Mouse (Mus musculus): ENCODE results near the gene Mknk2. TPM values are rescaled to one million over a fixed set of nuclear protein-coding genes. Genes with fewer than 3 reads are reported as not detected.

The Mknk2 gene
- polyA plus RNA-seq, 1 experiment from 2014 or later = 47.0 TPM

GRCm38 (mm10) chr10:80661149-80661548, 16.8 kb downstream of the Mknk2 start:
- H3K27ac ChIP-seq (ENCODE audit: low read depth, low read length) = no peak overlapping the region
- WGBS = 36% methylated on average over 5 of the region's 5 CpGs
- no peak overlapping the region for H3K4me2 ChIP-seq (replicated peaks; ENCODE audit: low read depth, low read length)
- H3K4me1 ChIP-seq (replicated peaks; ENCODE audit: control insufficient read depth, insufficient read depth, low read length) = no peaks in the 10 kb centered on the region
- no peak overlapping the region for H3K9ac ChIP-seq (ENCODE audit: low read depth, low read length)
- H3K4me3 ChIP-seq (ENCODE audit: low read depth, low read length) = no peak overlapping the region
- H3K9me3 ChIP-seq (ENCODE audit: control insufficient read depth, low read length) = no peaks in the 10 kb centered on the region
- no peak for ATAC-seq (ENCODE audit: low FRiP score)
- no peaks in the 10 kb centered on the region for H3K27me3 ChIP-seq (ENCODE audit: control insufficient read depth, insufficient read depth, low read length)
- no peaks in the 10 kb centered on the region for H3K36me3 ChIP-seq (ENCODE audit: control insufficient read depth, insufficient read depth, low read length)
- peak; percentile 69 for DNase-seq (ENCODE audit: low spot score)

GRCm38 (mm10) chr10:80659213-80659612, 18.7 kb downstream of the Mknk2 start:
- peak; percentile 86 for DNase-seq (ENCODE audit: low spot score)
- H3K4me3 ChIP-seq (ENCODE audit: low read depth, low read length) = no peak overlapping the region
- H3K9me3 ChIP-seq (ENCODE audit: control insufficient read depth, low read length) = no peaks in the 10 kb centered on the region
- no peaks in the 10 kb centered on the region for H3K36me3 ChIP-seq (ENCODE audit: control insufficient read depth, insufficient read depth, low read length)
- H3K4me1 ChIP-seq (replicated peaks; ENCODE audit: control insufficient read depth, insufficient read depth, low read length) = peaks cover 8% of the 10 kb centered on the region; the same call in 1 of the 2 replicates
- no peak overlapping the region for H3K9ac ChIP-seq (ENCODE audit: low read depth, low read length)
- no peaks in the 10 kb centered on the region for H3K27me3 ChIP-seq (ENCODE audit: control insufficient read depth, insufficient read depth, low read length)
- no peak for ATAC-seq (ENCODE audit: low FRiP score)
- 18% methylated on average over 10 of the region's 10 CpGs for WGBS
- no peak overlapping the region for H3K27ac ChIP-seq (ENCODE audit: low read depth, low read length)
- no peak overlapping the region for H3K4me2 ChIP-seq (replicated peaks; ENCODE audit: low read depth, low read length)

GRCm38 (mm10) chr10:80658841-80659202, 19.1 kb downstream of the Mknk2 start:
- Histone ChIP-seq H3K4me1 (replicated peaks; ENCODE audit: control insufficient read depth, insufficient read depth, low read length) (peaks cover 8% of the 10 kb centered on the region; the same call in 1 of the 2 replicates), H3K4me2 (replicated peaks; ENCODE audit: low read depth, low read length) (no peak overlapping the region), H3K27ac (ENCODE audit: low read depth, low read length) (no peak overlapping the region), H3K4me3 (ENCODE audit: low read depth, low read length) (no peak overlapping the region), H3K36me3 (ENCODE audit: control insufficient read depth, insufficient read depth, low read length) (no peaks in the 10 kb centered on the region), H3K9me3 (ENCODE audit: control insufficient read depth, low read length) (no peaks in the 10 kb centered on the region), H3K9ac (ENCODE audit: low read depth, low read length) (no peak overlapping the region), H3K27me3 (ENCODE audit: control insufficient read depth, insufficient read depth, low read length) (no peaks in the 10 kb centered on the region)
- ATAC-seq (ENCODE audit: low FRiP score) (no peak), DNase-seq (ENCODE audit: low spot score) (no peak)
- 72% methylated on average over 4 of the region's 4 CpGs for WGBS

- no peak overlapping the region for H3K27ac ChIP-seq (ENCODE audit: low read depth, low read length)
Measured at GRCm38 (mm10) chr10:80658194-80658840, 19.6 kb downstream of the Mknk2 start.

GRCm38 (mm10) chr10:80656863-80657623, 20.9 kb downstream of the Mknk2 start, which contains the start of gene Btbd2:
Gene Btbd2 (minus strand): TSS chr10:80657071.
- no peaks in the 10 kb centered on the region for H3K9me3 ChIP-seq (ENCODE audit: control insufficient read depth, low read length)
- H3K27ac ChIP-seq (ENCODE audit: low read depth, low read length) = peak within 1 kb of the TSS; percentile 80
- 22% methylated on average over 14 of the region's 15 CpGs for WGBS
- ATAC-seq (ENCODE audit: low FRiP score) (peak; percentile 52; the same call in 1 of the 2 replicates), DNase-seq (ENCODE audit: low spot score) (no peak)
- H3K4me3 ChIP-seq (ENCODE audit: low read depth, low read length) = peak within 1 kb of the TSS; percentile 93
- peak within 1 kb of the TSS; percentile 95 for H3K9ac ChIP-seq (ENCODE audit: low read depth, low read length)
- H3K4me1 ChIP-seq (replicated peaks; ENCODE audit: control insufficient read depth, insufficient read depth, low read length) = peaks cover 8% of the 10 kb centered on the region; the same call in 1 of the 2 replicates
- H3K4me2 ChIP-seq (replicated peaks; ENCODE audit: low read depth, low read length) = peak within 1 kb of the TSS; percentile 91
- no peaks in the 10 kb centered on the region for H3K36me3 ChIP-seq (ENCODE audit: control insufficient read depth, insufficient read depth, low read length)
- H3K27me3 ChIP-seq (ENCODE audit: control insufficient read depth, insufficient read depth, low read length) = no peaks in the 10 kb centered on the region

More at GRCm38 (mm10) chr10:80658194-80658840, 19.6 kb downstream of the Mknk2 start:
- ATAC-seq (ENCODE audit: low FRiP score) (no peak), DNase-seq (ENCODE audit: low spot score) (no peak)
- Histone ChIP-seq H3K36me3 (ENCODE audit: control insufficient read depth, insufficient read depth, low read length) (no peaks in the 10 kb centered on the region), H3K4me3 (ENCODE audit: low read depth, low read length) (no peak overlapping the region), H3K4me2 (replicated peaks; ENCODE audit: low read depth, low read length) (no peak overlapping the region), H3K27me3 (ENCODE audit: control insufficient read depth, insufficient read depth, low read length) (no peaks in the 10 kb centered on the region), H3K9me3 (ENCODE audit: control insufficient read depth, low read length) (no peaks in the 10 kb centered on the region), H3K4me1 (replicated peaks; ENCODE audit: control insufficient read depth, insufficient read depth, low read length) (peaks cover 8% of the 10 kb centered on the region; the same call in 1 of the 2 replicates), H3K9ac (ENCODE audit: low read depth, low read length) (no peak overlapping the region)
- 90% methylated on average over 14 of the region's 14 CpGs for WGBS

- under 1% methylated on average over 67 of the region's 72 CpGs for WGBS
- Histone ChIP-seq H3K4me2 (replicated peaks; ENCODE audit: low read depth, low read length) (peak overlapping the region; percentile 91), H3K9ac (ENCODE audit: low read depth, low read length) (peak overlapping the region; percentile 95), H3K4me3 (ENCODE audit: low read depth, low read length) (peak overlapping the region; percentile 93), H3K4me1 (replicated peaks; ENCODE audit: control insufficient read depth, insufficient read depth, low read length) (peaks cover 8% of the 10 kb centered on the region; the same call in 1 of the 2 replicates), H3K27me3 (ENCODE audit: control insufficient read depth, insufficient read depth, low read length) (no peaks in the 10 kb centered on the region), H3K36me3 (ENCODE audit: control insufficient read depth, insufficient read depth, low read length) (no peaks in the 10 kb centered on the region), H3K27ac (ENCODE audit: low read depth, low read length) (peak overlapping the region; percentile 80), H3K9me3 (ENCODE audit: control insufficient read depth, low read length) (no peaks in the 10 kb centered on the region)
- ATAC-seq (ENCODE audit: low FRiP score) (peak; percentile 84), DNase-seq (ENCODE audit: low spot score) (peak; percentile 100)
Measured at GRCm38 (mm10) chr10:80656130-80656862, 21.6 kb downstream of the Mknk2 start.

GRCm38 (mm10) chr10:80655406-80656129, 22.3 kb downstream of the Mknk2 start:
- Histone ChIP-seq H3K4me3 (ENCODE audit: low read depth, low read length) (peak overlapping the region; percentile 93), H3K4me2 (replicated peaks; ENCODE audit: low read depth, low read length) (peak overlapping the region; percentile 91), H3K27me3 (ENCODE audit: control insufficient read depth, insufficient read depth, low read length) (no peaks in the 10 kb centered on the region), H3K9ac (ENCODE audit: low read depth, low read length) (peak overlapping the region; percentile 95), H3K27ac (ENCODE audit: low read depth, low read length) (peak overlapping the region; percentile 80), H3K4me1 (replicated peaks; ENCODE audit: control insufficient read depth, insufficient read depth, low read length) (peaks cover 8% of the 10 kb centered on the region; the same call in 1 of the 2 replicates), H3K9me3 (ENCODE audit: control insufficient read depth, low read length) (no peaks in the 10 kb centered on the region), H3K36me3 (ENCODE audit: control insufficient read depth, insufficient read depth, low read length) (no peaks in the 10 kb centered on the region)
- DNase-seq (ENCODE audit: low spot score) (no peak), ATAC-seq (ENCODE audit: low FRiP score) (peak; percentile 61; the same call in 1 of the 2 replicates)
- 6% methylated on average over 11 of the region's 12 CpGs for WGBS

- Histone ChIP-seq H3K4me3 (ENCODE audit: low read depth, low read length) (peak overlapping the region; percentile 93; the same call in 1 of the 2 replicates), H3K4me1 (replicated peaks; ENCODE audit: control insufficient read depth, insufficient read depth, low read length) (peaks cover 8% of the 10 kb centered on the region; the same call in 1 of the 2 replicates), H3K9ac (ENCODE audit: low read depth, low read length) (no peak overlapping the region), H3K27me3 (ENCODE audit: control insufficient read depth, insufficient read depth, low read length) (no peaks in the 10 kb centered on the region), H3K27ac (ENCODE audit: low read depth, low read length) (no peak overlapping the region), H3K9me3 (ENCODE audit: control insufficient read depth, low read length) (no peaks in the 10 kb centered on the region), H3K36me3 (ENCODE audit: control insufficient read depth, insufficient read depth, low read length) (no peaks in the 10 kb centered on the region), H3K4me2 (replicated peaks; ENCODE audit: low read depth, low read length) (peak overlapping the region; percentile 13; the same call in 1 of the 2 replicates)
- ATAC-seq (ENCODE audit: low FRiP score) (no peak), DNase-seq (ENCODE audit: low spot score) (no peak)
- WGBS = 89% methylated on average over 6 of the region's 6 CpGs
Measured at GRCm38 (mm10) chr10:80654866-80655265, 23.0 kb downstream of the Mknk2 start.
